Mouse (Mus musculus) midbrain, embryonic 14.5 days (tissue): ENCODE measurements at regions not wholly inside any gene's neighbourhood (a gene's known extent, or its start where the extent isn't known, plus 50 kb on each side); places are given as distances from the start of the nearest gene placed in this dataset.

Source experiments
- ATAC-seq: fragments of 200-750 bp; cut with Nextera tagmentation; 2 replicates; pipeline ENCODE4 v1.8.0; 2017; ENCODE audit warnings: moderate number of reproducible peaks, moderate library complexity; ENCODE audit not compliant: low FRiP score, low TSS enrichment
- DNase-seq: peaks from one replicate; pipeline ENCODE4 v3.0.0-alpha.2; 2015
- H3K27ac ChIP-seq: fragments of 300-500 bp; sonication (generic); replicated peaks from 2 replicates; pipeline ENCODE4 v1.5.1; 2014; ENCODE audit warnings: mild to moderate bottlenecking, low read depth, low read length, moderate library complexity
- H3K27me3 ChIP-seq: fragments of 300-500 bp; sonication (generic); 2 replicates; pipeline ENCODE4 v1.6.1; 2014; ENCODE audit warnings: low read length, control low read depth, mixed read lengths; ENCODE audit not compliant: control insufficient read depth, insufficient read depth
- H3K36me3 ChIP-seq: fragments of 300-500 bp; sonication (generic); 2 replicates; pipeline ENCODE4 v1.6.1; 2014; ENCODE audit warnings: low read length, control low read depth; ENCODE audit not compliant: control insufficient read depth, insufficient read depth
- H3K4me1 ChIP-seq: fragments of 300-500 bp; sonication (generic); 2 replicates; pipeline ENCODE4 v1.6.1; 2014; ENCODE audit warnings: mild to moderate bottlenecking, antibody characterized with exemption, low read length, control low read depth; ENCODE audit not compliant: control insufficient read depth, insufficient read depth
- H3K4me2 ChIP-seq: fragments of 300-500 bp; sonication (generic); 2 replicates; pipeline ENCODE4 v1.6.1; 2014; ENCODE audit warnings: mild to moderate bottlenecking, low read length, moderate library complexity
- H3K4me3 ChIP-seq: fragments of 300-500 bp; sonication (generic); replicated peaks from 2 replicates; pipeline ENCODE4 v1.5.1; 2014; ENCODE audit warnings: low read depth, low read length
- H3K9ac ChIP-seq: fragments of 300-500 bp; sonication (generic); replicated peaks from 2 replicates; pipeline ENCODE4 v1.6.1; 2014; ENCODE audit warnings: mild to moderate bottlenecking, low read length, moderate library complexity
- H3K9me3 ChIP-seq: fragments of 300-500 bp; sonication (generic); 2 replicates; pipeline ENCODE4 v1.6.1; 2016; ENCODE audit warnings: low read length, control low read depth, mixed read lengths; ENCODE audit not compliant: control insufficient read depth
- WGBS: fragments of 180-500 bp; shearing (Covaris S2); extraction: QIAGEN DNeasy Blood & Tissue Kit; methylation state at CpG from one replicate; pipeline ENCODE4 v1.1.7; 2014; 5-methylcytosine and 5-hydroxymethylcytosine counted together

GRCm38 (mm10) chr10:9086666-9087065 is 200.8 kb upstream of the Sash1 start:
- no peak for DNase-seq

GRCm38 (mm10) chr10:9085441-9085840 is 199.6 kb upstream of the Sash1 start:
- H3K36me3 ChIP-seq: no peaks in the 10 kb centered on the region
- DNase-seq (no peak), ATAC-seq (no peak)
- no peaks in the 10 kb centered on the region for H3K9me3 ChIP-seq
- no peak overlapping the region for H3K27ac ChIP-seq
- WGBS: 60% methylated on average over 7 of the region's 7 CpGs
- no peak overlapping the region for H3K4me3 ChIP-seq
- no peak overlapping the region for H3K4me2 ChIP-seq
- no peaks in the 10 kb centered on the region for H3K27me3 ChIP-seq
- H3K4me1 ChIP-seq: no peaks in the 10 kb centered on the region
- H3K9ac ChIP-seq: no peak overlapping the region

More at GRCm38 (mm10) chr10:9086666-9087065, 200.8 kb upstream of the Sash1 start:
- no peak overlapping the region for H3K4me2 ChIP-seq
- no peaks in the 10 kb centered on the region for H3K36me3 ChIP-seq
- H3K4me3 ChIP-seq: no peak overlapping the region
- H3K4me1 ChIP-seq: no peaks in the 10 kb centered on the region
- H3K27me3 ChIP-seq: no peaks in the 10 kb centered on the region
- H3K27ac ChIP-seq: no peak overlapping the region
- no peak for ATAC-seq
- no peaks in the 10 kb centered on the region for H3K9me3 ChIP-seq
- 89% methylated on average over 2 of the region's 2 CpGs for WGBS
- no peak overlapping the region for H3K9ac ChIP-seq

GRCm38 (mm10) chr10:9074916-9075315 is 189.0 kb upstream of the Sash1 start:
- 95% methylated on average over 2 of the region's 2 CpGs for WGBS
- Histone ChIP-seq H3K9me3 (no peaks in the 10 kb centered on the region), H3K4me1 (no peaks in the 10 kb centered on the region), H3K27me3 (no peaks in the 10 kb centered on the region), H3K36me3 (no peaks in the 10 kb centered on the region), H3K9ac (no peak overlapping the region), H3K4me2 (no peak overlapping the region), H3K27ac (no peak overlapping the region), H3K4me3 (no peak overlapping the region)
- no peak for ATAC-seq
- no peak for DNase-seq

- Histone ChIP-seq H3K9me3 (no peaks in the 10 kb centered on the region), H3K27me3 (no peaks in the 10 kb centered on the region), H3K36me3 (no peaks in the 10 kb centered on the region), H3K27ac (no peak overlapping the region), H3K4me2 (no peak overlapping the region), H3K4me3 (no peak overlapping the region), H3K9ac (no peak overlapping the region), H3K4me1 (peaks cover 6% of the 10 kb centered on the region; the same call in 1 of the 2 replicates)
- WGBS: 24% methylated on average over 5 of the region's 5 CpGs
- ATAC-seq (no peak), DNase-seq (peak; percentile 46)
Measured at GRCm38 (mm10) chr10:9071630-9072029, 185.8 kb upstream of the Sash1 start.

GRCm38 (mm10) chr10:9069608-9070190 is 183.8 kb upstream of the Sash1 start:
- Histone ChIP-seq H3K4me1 (peaks cover 6% of the 10 kb centered on the region; the same call in 1 of the 2 replicates), H3K9ac (no peak overlapping the region), H3K9me3 (no peaks in the 10 kb centered on the region), H3K36me3 (no peaks in the 10 kb centered on the region), H3K27me3 (no peaks in the 10 kb centered on the region), H3K4me2 (no peak overlapping the region), H3K4me3 (no peak overlapping the region), H3K27ac (0 out of 2 replicates have a peak overlapping the region, but pooled peaks have one; percentile 17)
- DNase-seq (no peak), ATAC-seq (no peak; the same call in 1 of the 2 replicates)
- 66% methylated on average over 13 of the region's 13 CpGs for WGBS

- DNase-seq: no peak
- peaks cover 6% of the 10 kb centered on the region; the same call in 1 of the 2 replicates for H3K4me1 ChIP-seq
Measured at GRCm38 (mm10) chr10:9066566-9066965, 180.7 kb upstream of the Sash1 start.

GRCm38 (mm10) chr10:9061979-9062378 is 176.1 kb upstream of the Sash1 start:
- no peak for ATAC-seq
- no peak overlapping the region for H3K4me2 ChIP-seq
- H3K9me3 ChIP-seq: no peaks in the 10 kb centered on the region
- H3K9ac ChIP-seq: no peak overlapping the region
- H3K36me3 ChIP-seq: no peaks in the 10 kb centered on the region
- H3K4me3 ChIP-seq: no peak overlapping the region
- H3K4me1 ChIP-seq: no peaks in the 10 kb centered on the region
- WGBS: 92% methylated on average over 3 of the region's 3 CpGs
- DNase-seq: no peak
- no peaks in the 10 kb centered on the region for H3K27me3 ChIP-seq
- no peak overlapping the region for H3K27ac ChIP-seq

More at GRCm38 (mm10) chr10:9066566-9066965, 180.7 kb upstream of the Sash1 start:
- Histone ChIP-seq H3K27ac (no peak overlapping the region), H3K36me3 (no peaks in the 10 kb centered on the region), H3K27me3 (no peaks in the 10 kb centered on the region), H3K4me2 (no peak overlapping the region), H3K4me3 (no peak overlapping the region), H3K9me3 (no peaks in the 10 kb centered on the region), H3K9ac (no peak overlapping the region)
- ATAC-seq: no peak
- 90% methylated on average over 3 of the region's 3 CpGs for WGBS

GRCm38 (mm10) chr10:9055274-9055673 is 169.4 kb upstream of the Sash1 start:
- H3K27me3 ChIP-seq: no peaks in the 10 kb centered on the region
- no peak overlapping the region for H3K4me3 ChIP-seq
- ATAC-seq (no peak), DNase-seq (peak; percentile 52)
- H3K36me3 ChIP-seq: no peaks in the 10 kb centered on the region
- H3K9ac ChIP-seq: no peak overlapping the region
- no peak overlapping the region for H3K4me2 ChIP-seq
- 36% methylated on average over 3 of the region's 3 CpGs for WGBS
- H3K4me1 ChIP-seq: peaks cover 4% of the 10 kb centered on the region; the same call in 1 of the 2 replicates
- no peak overlapping the region for H3K27ac ChIP-seq
- no peaks in the 10 kb centered on the region for H3K9me3 ChIP-seq

- Histone ChIP-seq H3K4me3 (no peak overlapping the region), H3K4me2 (no peak overlapping the region), H3K9me3 (no peaks in the 10 kb centered on the region), H3K9ac (no peak overlapping the region), H3K27me3 (no peaks in the 10 kb centered on the region), H3K27ac (no peak overlapping the region), H3K36me3 (no peaks in the 10 kb centered on the region), H3K4me1 (peaks cover 4% of the 10 kb centered on the region; the same call in 1 of the 2 replicates)
- ATAC-seq (peak; percentile 66; the same call in 1 of the 2 replicates), DNase-seq (peak; percentile 89)
- 38% methylated on average over 4 of the region's 4 CpGs for WGBS
Measured at GRCm38 (mm10) chr10:9053371-9053770, 167.5 kb upstream of the Sash1 start.
